Mouse (Mus musculus) left cerebral cortex, adult 18-20 months (tissue): ENCODE results near the gene AL732309.1. TPM values are rescaled to one million over a fixed set of nuclear protein-coding genes. Genes with fewer than 3 reads are reported as not detected.
A peak's percentile ranks its signal among the peaks of the same experiment; 100 is the strongest.

ENCODE experiments used
- DNase-seq, 2 experiments: peaks; one replicate each; pipeline ENCODE4 v3.0.0; 2021 to 2022; ENCODE audit warnings: low spot score in 2 of 2, mixed read lengths in 1 of 2
- long read RNA-seq, 2 experiments: library from polyadenylated mRNA; stranded (forward); transcript quantifications; one replicate each; pipeline ENCODE4 v2.0.0; 2021
- total RNA-seq, 2 experiments: library from RNA; stranded (reverse); gene quantifications; 2 replicates each; pipeline ENCODE4 v1.2.3; 2021

AL732309.1 gene
- 1 to 10 TPM; 1.4 to 4.1 TPM for total RNA-seq
- long read RNA-seq, experiment 1, partial matches to known transcripts: 0 of 4 reads
- long read RNA-seq, experiment 1, other reads (novel, unspliced or antisense): 0 of 4 reads
- long read RNA-seq, experiment 2, partial matches to known transcripts: 0 of 2 reads
- long read RNA-seq, experiment 2, other reads (novel, unspliced or antisense): 0 of 2 reads

DNA sequence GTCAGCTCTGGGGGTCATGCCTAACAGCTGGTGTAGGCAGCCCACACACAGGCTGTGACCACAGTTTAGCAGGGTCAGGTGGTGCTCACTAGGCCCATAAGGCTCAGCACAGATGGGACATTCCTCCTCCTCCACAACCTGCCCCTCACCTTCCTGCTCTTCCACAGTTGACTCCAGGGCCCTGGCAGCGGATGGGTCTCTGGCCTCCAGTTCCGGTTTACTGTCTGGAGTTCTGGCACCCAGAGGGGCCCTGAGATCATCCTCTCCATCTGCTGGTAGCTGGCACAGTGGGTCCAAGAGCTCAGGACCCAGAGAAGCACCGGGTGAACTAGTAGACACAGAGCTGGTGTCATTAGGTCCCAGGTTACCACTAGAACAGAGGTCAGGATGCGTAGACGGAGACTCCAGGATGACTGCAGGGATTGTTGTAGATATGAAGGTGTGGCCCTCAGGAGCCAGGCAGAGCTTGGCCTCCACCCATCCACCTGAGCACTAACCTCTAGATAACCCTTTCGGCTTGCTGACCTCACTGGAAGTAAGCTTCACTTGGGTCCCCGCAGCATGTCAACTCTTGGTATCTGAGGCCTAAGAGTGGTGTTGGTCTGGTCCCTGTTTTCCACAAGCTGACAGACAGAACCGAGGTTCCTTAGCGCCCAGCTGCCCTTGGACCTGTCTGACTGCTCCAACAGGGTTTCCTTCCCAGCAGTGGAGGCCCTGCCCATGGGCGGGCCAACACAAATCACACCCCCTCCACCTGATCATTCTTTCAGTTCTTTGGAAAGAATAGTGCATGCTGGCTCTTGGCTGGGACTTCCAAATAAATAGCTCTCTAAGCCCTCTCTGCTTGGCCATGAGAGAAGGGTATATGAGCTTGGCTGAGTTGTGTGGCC lies at the start of gene AL732309.1:
Gene AL732309.1, minus strand, starts transcription at position 681 of the 890 bp plus-strand sequence.
- no peak for DNase-seq

DNA sequence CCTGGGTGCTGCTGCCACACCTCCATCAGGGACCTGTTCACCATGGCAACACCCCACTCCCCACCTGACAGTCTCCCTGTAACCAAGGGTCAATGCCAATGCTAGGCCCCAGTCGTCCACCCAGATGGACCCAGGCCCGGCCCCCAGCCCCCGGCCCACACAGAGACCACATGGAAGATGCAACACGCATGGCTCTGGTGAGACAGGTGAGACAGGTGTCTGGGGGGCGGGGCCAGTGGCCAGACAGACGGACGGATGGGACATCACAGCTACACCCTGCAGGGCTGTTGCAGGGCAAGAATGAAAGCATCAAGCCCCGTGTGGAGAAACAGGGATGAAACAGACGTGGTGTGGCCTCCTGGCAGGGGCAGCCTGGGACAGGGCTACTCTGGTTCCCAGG lies 47.0 kb upstream of the AL732309.1 start:
- DNase-seq: no peak

DNA sequence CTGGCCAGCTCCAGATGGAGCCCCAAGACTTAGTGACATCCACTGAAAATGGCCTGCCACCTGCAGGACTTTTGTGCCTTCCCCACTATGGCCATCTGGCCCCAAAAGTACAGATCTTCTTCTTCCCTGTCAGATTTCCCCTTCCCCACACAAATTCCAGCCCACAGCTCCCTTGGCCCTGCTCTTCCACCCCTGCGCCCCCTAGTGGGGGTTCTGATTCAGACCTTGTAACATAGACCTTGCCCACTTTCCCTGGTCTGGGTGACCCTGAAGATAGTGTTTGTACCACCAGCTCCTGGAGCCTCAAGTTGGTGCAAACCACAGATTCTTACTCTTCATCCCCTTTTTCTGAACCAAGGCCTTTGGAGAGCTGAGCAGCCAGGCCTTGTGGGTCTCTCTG lies 46.2 kb upstream of the AL732309.1 start:
- peak; percentile 69 to 79 for DNase-seq

DNA sequence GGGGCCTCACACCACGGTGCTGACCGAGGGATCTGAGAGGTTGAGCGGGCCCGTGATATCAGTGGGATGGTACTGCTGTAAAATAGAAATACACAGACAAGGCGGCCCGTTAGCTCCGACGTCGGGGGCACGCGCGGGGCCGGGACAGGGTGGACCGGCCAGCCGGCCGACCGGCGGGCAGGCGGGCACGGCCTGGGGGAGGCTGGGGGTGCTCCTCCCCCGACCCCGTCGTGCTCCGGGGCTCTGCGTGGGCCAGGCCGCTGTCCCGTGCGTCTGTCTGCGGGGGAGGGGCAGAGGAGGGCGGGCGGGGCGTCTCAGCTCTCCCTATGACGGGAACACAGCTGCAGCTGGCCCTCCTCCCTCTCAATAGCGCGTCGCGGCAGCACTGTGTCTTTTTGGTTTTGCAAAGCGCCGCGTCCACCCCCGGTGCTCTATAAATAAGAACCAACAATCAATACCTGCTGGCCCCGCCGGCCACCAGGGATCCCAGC lies 45.4 kb upstream of the AL732309.1 start:
- peak; percentile 43 to 67 for DNase-seq

DNA sequence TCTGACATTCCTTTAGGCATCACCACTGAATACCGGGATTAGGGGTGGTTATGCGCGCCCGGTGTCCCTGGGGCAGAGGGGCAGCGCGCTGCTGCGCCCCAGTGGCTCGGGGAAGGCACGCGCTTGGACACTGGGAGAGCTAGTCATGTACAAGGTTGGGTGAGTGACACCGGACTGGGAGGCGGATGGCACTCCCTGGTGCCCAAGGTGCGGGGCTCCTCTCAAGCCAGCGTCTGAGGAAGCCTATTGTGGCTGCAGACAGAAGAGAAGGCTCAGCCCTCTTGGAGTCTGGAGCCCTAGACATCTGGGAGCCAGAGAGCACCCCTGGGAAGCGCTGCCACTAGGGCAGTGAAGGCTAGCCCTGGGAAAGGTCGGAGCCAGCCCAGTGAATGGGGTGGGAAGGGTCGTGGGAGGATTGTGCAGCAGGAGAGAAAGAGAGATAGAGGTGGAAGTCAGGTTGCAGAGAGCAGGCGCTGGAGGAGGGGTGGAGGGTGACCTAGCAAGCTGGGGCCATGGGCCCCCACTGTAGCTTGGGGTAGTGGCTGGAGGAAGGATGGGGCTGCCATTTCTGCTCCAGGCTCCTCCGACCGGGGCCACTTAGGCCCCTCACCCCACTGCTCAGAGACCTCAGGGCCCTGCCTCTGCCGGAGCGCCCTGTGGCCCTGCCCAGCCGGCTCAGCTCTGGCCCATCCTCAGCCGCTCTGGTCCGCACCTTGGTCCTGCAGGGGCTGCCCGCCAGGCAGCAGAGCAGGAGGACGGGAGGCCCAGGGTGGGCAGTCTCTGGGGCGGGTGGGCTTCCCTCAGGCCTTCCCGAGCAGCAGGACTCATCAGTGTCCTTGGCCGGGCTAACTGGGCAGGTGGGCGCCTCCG lies 44.8 kb upstream of the AL732309.1 start:
- DNase-seq: no peak

DNA sequence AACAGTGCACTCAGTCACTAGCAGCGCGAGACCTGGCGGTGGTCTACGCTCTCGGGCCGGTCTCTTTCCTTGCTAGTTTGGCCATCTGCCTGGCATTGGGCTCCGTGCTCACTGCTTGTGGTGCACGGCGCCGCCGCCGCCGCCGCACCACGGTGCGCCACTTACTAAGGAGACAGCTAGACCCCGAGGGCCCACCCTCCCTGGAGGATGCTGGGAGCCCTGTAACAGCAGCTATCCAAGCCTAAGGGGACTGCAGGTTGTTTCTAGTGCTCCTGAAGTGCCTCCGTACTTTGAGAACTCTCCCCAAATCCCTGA lies 44.1 kb upstream of the AL732309.1 start:
- no peak for DNase-seq

DNA sequence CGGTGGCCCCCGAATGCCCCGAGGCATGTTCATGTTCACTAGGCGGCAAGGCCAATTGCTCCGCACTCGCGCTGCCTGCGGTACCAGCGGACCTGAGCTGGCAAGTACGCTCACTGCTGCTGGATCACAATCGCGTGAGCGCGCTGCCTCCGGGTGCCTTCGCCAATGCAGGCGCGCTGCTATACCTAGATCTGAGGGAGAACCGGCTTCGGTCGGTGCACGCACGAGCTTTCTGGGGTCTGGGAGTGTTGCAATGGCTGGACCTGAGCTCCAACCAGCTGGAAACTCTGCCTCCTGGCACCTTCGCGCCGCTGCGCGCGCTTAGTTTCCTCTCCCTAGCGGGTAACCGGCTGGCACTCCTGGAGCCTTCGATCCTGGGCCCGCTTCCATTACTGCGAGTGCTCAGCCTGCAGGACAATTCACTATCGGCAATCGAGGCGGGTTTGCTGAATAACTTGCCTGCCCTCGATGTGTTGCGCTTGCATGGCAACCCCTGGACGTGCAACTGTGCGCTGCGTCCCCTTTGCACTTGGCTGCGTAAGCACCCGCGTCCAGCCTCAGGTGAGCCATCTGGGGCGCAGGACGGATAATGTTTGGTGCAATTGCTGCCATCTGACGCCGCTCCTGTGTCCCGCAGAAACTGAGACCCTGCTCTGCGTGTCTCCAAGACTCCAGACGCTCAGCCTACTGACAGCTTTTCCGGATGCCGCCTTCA lies 43.6 kb upstream of the AL732309.1 start:
- peak; percentile 53 to 72 for DNase-seq

DNA sequence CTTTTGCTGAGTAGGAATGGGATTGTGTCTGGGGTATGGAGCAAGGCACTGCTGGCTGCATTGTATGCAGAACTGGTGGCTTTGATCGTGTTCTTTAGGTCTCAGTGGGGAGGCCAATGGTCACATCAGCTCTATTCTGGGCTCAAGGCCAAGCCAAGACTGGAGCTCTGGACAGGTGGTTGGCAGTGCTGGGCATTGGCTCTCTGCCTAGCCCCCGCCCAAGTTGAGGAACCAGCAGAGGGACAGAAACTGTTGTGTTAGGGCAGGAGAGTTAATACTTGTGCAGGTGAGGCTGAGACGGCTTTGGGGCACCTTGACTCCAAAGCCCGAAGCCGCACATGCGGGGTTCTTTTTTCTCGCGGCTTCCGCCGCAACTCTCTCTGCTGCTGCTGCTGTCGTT lies 43.0 kb upstream of the AL732309.1 start, which contains the start of gene Lrrc26:
Gene Lrrc26, plus strand, starts transcription at position 265 of the 400 bp plus-strand sequence.
- DNase-seq: peak in 1 of 2 experiments; percentile 39

DNA sequence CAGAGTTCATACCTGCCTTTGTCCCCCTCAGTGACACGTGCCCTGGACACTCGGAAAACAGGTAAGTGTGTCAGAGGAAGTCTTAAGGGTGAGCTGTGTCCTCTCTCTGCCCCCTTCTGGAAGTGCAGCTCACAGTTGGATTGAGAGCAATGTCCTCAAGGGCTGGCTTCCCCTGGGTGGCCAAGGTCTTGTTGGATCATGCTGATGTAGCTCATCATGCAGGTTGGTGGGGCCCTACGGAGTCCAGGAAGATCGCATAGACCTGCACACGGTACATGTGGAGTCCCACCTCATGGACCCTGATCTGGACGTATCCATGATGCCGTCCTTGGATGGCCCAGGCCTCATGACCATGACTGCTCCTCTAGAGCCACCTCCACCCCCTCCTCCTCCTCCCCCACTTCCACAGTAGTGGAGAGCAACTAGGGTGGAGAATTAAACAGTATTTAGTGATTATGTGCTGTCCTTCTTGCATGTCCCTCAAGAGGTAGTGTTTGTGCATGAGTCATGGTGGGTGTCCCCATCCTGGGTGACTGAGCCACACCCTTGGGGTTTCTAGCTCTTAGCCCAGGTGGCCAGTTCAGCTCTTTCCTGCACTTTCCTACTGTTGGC lies 42.2 kb upstream of the AL732309.1 start:
- DNase-seq: no peak

DNA sequence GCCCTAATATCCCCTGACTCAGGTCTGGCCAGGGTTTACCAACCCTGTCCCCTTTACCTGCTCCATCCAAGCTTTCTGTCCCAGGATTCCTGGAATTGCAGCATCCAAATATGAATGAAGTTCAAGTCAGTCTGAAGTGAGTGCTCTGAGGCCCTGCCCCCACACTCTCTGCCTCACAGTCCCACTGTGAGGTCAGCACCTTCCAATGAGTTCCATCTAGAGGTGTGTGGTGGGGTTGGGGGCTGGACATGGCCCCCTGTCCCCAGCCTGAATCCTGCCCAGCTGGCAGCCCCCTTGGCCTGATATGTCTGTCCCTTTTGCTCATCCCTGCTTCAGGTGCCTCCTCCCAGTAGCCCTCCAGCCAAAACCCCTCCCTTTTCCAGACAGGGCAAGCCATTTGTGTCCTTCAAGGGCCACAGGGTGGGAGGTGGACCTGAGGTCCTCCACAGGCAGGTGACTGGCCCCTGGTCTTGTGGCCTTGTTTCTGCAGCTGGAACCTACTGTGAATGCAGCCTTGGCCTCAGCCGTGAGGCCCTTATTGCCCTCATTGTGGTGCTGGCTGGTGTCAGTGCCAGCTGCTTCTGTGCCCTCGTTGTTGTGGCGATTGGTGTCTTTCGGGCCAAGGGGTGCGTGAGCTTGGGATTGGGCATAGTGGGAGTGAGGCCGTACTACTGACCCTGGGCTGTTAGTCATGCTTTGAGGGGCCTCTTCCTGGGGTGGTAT lies 41.4 kb upstream of the AL732309.1 start, which contains the start of gene Tmem210:
Gene Tmem210, plus strand, starts transcription at position 219 of the 723 bp plus-strand sequence.
- DNase-seq: no peak

DNA sequence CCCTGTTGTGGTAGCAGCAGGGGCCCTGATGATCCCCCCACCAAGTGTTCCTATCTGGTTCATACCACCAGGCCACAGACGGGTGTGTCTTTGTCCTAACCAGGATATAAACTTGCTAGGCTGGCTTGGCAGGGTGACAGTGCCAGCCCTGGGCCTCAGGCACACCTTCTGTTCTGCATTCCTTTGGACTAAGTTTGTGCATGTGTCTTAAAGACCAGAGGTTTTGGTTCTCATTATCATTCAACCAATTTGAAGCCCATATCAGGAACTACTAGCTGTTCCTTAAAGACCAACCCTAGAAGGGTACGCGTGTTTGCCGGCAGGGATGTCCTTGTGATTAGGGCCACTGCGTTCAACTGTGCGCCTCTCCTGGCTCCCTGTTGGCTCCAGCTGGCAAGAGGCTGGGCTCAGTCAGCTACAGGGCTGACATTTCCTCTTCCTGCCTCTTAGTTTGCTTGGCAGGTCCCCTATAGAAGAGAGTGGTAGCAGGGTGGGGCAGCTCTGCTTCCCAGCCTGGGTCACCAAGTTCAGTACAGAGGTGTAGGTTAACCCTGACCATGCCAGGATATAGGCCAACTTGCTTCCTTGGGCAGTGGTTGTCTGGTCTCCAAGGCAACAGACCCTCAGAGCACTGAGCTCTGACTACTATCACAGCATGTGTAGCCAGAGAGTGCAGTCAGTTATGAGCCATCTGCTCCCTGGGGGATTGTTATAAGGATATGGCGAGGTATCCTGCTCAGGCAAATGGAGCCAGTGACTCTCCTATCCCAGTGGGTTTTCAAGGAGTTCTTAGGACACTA lies 40.4 kb upstream of the AL732309.1 start:
- DNase-seq: no peak

DNA sequence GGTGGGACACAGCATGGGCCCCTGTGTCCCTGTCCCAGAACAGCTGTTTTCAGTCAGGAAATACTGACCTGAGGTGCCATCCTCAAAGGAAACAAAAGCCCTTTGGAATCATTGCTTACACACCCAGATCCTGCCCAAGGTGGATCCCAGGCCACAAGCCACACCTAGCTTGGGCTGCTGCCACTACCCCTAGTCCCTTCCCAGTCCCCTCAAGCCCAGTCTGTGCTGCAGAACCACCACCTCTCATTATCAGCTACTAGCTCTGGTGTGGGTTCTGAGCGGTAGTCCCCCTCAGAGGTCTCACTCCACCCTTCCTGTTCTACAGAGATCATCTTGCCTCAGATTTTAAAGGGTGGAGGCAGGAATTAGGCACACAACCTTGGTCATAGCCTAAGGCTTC lies 39.7 kb upstream of the AL732309.1 start:
- DNase-seq: no peak

DNA sequence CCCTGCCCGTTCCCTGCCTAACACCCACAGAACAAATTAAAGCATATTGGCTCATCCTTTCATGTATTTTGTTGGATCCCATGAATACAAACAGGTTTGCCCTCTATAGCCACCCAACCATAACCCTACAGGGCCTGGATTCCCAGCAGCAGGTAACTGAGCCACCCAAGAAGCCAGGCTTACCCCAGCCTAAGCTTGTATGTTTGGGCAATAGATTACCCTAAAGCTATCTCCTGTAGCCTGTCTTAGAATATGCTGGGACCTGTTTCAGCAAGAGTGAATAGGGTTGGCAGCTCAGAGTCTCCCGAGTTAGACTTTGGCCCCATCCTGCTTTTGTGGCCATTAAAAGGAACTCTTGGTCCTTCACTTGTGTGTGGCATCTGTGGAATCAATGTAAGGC lies 38.9 kb upstream of the AL732309.1 start:
- no peak for DNase-seq

DNA sequence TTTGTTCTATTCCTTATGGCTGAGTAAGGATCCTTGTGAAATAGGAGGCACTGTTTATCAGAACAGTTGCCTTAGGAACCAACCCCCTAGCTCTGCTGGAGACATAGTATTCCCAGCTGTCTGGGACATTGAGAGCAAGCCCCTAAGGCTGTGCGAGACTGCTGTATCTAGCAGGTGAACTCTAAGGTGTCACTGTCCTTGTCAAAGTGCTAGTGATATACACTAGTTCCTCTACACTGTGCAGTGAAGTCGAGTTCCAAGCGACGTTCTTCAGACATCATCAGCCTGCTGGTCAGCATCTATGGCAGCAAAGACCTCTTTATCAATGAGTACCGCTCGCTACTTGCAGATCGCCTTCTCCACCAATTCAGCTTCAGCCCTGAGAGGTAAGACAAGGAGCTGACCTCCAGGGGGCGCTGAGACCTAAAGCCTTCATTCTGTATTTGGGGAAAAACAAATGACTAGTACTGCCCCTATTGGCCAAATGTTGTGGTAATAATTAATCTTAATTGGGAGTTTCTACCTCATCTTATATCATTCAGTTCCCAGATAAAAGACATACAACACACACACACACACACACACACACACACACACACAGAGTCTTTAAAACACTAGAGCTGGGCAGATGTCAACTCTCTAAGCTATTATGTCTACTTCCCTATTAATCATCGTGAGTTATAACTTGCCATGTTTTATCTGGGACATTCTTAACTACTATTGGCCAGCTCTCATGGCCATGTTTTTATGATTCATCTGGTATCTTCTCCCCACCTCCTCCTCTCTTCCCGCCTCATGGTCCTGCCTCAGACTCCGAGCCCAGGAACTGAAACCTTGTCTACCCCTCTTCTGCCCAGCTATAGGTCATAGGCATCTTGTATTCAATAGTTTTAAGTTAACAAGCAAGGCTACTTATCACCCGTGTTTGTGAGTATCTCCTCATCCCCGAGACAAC lies 32.5 kb upstream of the AL732309.1 start:
- DNase-seq: peak; percentile 73 to 79

DNA sequence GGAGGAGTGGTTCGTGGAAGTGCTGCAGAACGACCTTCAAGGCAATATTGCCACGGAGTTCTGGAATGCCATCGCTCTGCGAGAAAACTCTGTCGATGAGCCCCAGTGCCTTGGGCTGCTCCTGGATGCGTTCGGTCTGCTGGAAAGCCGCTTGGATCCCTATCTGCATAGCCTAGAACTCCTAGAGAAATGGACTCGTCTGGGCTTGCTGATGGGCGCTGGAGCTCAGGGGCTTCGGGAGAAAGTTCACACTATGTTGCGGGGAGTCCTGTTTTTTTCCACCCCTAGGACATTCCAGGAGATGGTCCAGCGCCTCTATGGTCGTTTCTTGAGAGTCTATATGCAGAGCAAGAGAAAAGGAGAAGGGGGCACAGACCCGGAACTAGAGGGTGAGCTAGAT lies 26.3 kb upstream of the AL732309.1 start:
- DNase-seq: no peak

DNA sequence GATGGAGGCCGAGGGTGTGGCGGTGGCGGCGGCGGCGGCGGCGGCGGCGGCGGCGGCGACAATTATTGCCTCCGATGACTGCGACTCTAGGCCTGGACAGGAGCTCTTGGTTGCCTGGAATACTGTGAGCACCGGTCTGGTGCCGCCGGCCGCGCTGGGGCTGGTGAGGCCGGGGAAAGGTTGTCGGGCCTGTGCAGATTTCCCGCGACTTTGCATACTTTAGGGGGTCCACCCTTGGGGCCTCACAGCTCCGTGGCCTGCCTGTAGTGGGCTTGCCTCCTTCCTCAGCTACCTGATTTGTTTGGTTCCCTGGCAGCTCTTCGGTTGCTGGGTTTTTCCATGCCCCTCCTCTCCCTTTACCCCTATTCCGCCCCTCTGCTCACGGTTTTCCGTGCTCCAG lies 25.9 kb upstream of the AL732309.1 start:
- DNase-seq: no peak

DNA sequence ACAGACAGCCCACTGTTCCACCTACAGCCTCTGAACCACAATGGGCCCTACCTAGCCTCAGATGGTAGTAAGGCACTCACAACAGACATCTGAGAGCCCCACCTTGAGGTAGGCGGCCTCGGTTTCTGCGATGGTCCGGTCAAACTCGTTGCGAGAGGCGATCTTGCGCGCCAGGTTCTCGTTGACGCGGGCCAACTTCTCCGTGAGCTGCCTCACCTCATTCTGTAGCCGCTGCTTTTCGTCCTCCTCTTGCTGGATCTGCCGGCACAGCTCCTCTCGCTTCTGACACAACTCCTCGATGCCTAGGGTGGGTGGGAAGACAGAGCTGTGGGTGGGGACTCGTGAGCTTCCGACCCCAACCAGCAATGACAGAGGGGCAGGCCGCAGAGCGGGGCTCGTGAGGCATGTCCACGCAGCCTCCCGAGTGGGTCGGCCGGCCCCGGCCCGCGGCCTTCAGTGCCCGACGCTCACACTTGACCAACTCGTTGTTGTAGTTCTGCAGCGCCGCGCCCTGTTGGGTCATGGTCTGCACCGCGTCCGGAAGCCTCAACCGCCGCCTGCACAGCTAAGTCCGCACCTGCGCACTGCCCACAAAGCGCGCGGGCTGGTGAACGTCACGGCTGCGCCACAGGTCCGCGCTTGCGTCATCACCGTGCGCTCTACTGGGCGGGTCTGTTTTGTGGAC lies 25.3 kb upstream of the AL732309.1 start, which contains the start of the genes Ssna1 and Anapc2:
Gene Ssna1, minus strand, starts transcription at position 612 of the 685 bp plus-strand sequence.
Gene Anapc2, plus strand, starts transcription at position 652 of the 685 bp plus-strand sequence.
- DNase-seq: peak; percentile 98 to 99
